Mouse (Mus musculus) thymus, adult 2 months (tissue): ENCODE measurements around the gene Pwp2.

Source experiments
- CTCF ChIP-seq: fragments of 200-500 bp; IDR thresholded peaks from 2 replicates; pipeline ENCODE4 v1.5.1; 2012; ENCODE audit warnings: mild to moderate bottlenecking, control low read depth, low read length, moderate library complexity, borderline replicate concordance; ENCODE audit not compliant: control insufficient read depth, poor library complexity, insufficient read depth; ENCODE audit errors: extremely low read depth
- POLR2A ChIP-seq: fragments of 200-500 bp; IDR thresholded peaks from 2 replicates; pipeline ENCODE4 v1.6.1; 2012; ENCODE audit warnings: mild to moderate bottlenecking, low read length, control low read depth, moderate library complexity; ENCODE audit not compliant: control insufficient read depth, poor library complexity, insufficient read depth; ENCODE audit errors: extremely low read depth

DNA sequence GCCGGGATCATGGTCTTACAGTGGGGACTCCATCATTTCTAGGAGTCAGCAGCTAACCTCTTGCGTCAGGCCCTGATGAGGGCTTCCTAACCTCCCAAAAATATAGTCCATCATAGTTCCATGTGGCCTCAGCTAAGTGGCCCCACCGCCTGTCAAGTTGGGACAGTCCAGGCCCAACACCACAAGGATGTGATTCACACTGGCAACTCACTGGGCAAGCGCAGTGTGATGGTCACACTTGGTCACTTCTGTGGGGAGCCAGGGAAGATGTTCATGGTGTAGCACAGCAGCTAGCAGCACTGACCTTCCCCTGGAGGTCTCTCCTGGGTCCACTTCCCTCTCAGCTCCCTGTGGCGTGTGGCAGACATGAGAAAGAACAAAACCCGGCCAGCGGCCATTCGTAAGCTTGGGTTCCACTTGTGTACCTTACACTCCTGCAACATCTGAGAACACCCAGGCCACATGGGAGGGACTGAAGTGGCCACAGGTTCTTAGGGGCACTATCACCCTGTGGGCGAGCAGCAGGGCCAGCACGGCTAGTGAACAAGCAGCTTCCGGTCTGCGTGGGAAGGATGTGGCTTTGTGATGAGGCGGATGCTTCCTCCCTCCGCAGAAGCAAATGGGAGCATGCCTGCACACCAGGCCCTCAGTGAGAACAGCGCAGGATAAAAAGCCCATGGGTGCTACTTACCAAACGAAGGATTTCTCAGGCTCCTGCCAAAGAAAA, 24.4 kb downstream of the Pwp2 start:
- TF ChIP-seq POLR2A (no peak), CTCF (no peak)
